Mouse (Mus musculus): ENCODE data around the gene Tnfrsf11a.

Tnfrsf11a gene

GRCm38 (mm10) chr1:105891032-105891725 is 110.7 kb downstream of the Tnfrsf11a start:
- DNase-seq (ENCODE audit: extremely low spot score, low read depth, low spot score), result no peak

GRCm38 (mm10) chr1:105895019-105895418 is 114.5 kb downstream of the Tnfrsf11a start:
- DNase-seq (ENCODE audit: extremely low spot score, low read depth, low spot score), result no peak
